Mouse (Mus musculus): Measurements from ENCODE around the gene Gas2.

The Gas2 gene

DNA sequence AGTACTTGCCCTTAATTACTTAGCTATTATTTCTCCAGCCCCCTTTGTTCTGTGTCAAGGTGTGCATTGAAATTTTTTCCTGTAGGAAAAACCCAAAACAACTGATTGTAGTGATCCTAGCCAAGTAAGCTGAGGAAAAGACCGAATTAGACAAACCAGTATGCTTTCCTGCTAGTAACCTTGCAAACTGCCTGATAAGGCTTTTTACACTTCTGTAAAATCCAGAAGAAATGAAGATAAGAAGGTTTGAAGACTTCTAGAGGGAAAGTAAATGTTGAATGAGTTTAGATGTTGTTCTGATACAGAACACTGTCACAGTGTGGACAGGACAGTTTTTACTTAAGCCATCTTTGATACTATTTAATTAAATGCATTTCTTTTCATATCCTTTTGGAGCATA, 75.5 kb downstream of the Gas2 start:
- CTCF ChIA-PET, result no interaction called here
- POLR2A ChIA-PET, result interaction anchor here in 1 of 4 experiments (1.3 kb wide), 1 partner anchor 75 kb away, joined by 3 read pairs; the partner anchor contains the start of genes Fancf and Gas2

DNA sequence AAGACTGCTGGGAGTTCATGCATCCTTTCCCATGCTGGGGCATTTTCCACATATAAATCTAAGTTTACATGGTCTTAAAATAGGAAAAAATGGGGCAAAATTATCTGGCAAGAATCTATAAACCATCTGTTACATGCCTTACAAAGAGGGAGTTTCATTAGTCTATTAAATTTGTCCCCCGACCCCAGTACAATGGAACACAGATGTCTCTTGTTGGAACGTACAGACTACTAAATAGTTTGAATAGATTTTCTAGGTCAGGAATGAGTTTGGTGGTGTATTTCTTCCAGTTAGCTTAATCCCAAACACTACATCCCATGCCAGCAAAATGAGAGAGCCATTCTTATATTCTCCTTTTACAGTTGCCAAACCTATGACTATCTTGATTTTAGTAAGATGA, 78.6 kb downstream of the Gas2 start:
- ChIA-PET CTCF (no interaction called here), POLR2A (no interaction called here)

DNA sequence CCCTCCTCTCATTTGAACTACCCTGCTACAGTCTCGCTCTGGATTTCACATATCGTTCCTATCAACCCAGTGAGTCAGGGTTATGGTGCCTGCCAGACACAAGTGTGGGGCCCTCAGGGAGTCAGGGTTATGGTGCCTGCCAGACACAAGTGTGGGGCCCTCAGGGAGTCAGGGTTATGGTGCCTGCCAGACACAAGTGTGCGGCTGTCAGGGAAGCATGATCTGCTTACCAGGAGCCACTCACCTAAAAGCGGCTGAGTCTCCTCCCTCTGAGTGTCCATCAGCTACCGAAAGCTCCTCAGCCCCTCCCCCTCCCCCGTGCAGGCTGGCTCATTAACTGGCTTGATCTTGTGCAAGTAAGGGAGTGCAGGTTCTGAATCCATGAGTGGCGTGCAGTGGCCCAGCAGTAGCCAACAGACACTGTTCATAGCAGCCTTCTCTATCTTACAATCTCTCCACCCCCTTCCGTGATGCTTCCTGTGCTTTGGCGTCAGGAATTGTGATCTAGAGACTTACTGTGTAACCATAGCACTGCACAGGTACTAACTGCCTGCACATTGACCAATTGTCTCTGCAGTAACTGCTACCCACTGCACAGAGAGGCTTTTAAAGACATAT, 93.7 kb downstream of the Gas2 start:
- POLR2A ChIA-PET, result interaction anchor here in 2 of 4 experiments (1.0 kb wide), 2 partner anchors 17 to 93 kb away, joined by 3 to 4 read pairs; partner anchors contain the start of gene Fancf (in 1 of the 2)

DNA sequence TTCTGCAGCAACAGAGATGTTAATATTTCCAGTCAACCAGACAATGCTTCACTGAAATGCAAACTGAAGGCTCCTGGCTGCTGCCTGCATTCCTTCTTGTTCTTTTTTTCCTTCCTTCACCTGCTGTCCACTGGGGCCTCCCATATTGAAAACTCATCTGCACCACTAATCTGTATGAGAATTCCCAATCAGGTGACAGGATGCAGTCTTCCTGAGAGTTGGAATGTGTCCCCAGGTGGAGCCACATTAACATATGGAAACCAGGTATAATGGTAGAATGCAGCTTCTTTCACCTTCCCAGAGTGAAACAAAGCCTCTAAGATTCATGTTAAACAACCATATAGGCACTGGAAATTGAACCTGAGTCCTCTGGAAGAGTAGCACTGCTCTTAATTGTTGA, 96.0 kb downstream of the Gas2 start:
- ChIA-PET CTCF (interaction anchor here in 2 of 4 experiments (1.9 to 3.1 kb wide), 2 partner anchors 15 kb away, joined by 6 to 10 read pairs; no protein-coding TSS in a partner anchor), POLR2A (interaction anchor here in 2 of 4 experiments (1.1 to 1.9 kb wide), 4 partner anchors 48 to 97 kb away, joined by 3 to 6 read pairs (median 4); partner anchors contain the start of genes Fancf (in 2 of the 2), Gas2 (in 2 of the 2) and Svip (in 1 of the 2))

More for the DNA sequence above, 93.7 kb downstream of the Gas2 start:
- CTCF ChIA-PET, result interaction anchor here in 2 of 4 experiments (0.6 to 1.0 kb wide), 2 partner anchors 17 kb away, joined by 3 read pairs; no protein-coding TSS in a partner anchor

DNA sequence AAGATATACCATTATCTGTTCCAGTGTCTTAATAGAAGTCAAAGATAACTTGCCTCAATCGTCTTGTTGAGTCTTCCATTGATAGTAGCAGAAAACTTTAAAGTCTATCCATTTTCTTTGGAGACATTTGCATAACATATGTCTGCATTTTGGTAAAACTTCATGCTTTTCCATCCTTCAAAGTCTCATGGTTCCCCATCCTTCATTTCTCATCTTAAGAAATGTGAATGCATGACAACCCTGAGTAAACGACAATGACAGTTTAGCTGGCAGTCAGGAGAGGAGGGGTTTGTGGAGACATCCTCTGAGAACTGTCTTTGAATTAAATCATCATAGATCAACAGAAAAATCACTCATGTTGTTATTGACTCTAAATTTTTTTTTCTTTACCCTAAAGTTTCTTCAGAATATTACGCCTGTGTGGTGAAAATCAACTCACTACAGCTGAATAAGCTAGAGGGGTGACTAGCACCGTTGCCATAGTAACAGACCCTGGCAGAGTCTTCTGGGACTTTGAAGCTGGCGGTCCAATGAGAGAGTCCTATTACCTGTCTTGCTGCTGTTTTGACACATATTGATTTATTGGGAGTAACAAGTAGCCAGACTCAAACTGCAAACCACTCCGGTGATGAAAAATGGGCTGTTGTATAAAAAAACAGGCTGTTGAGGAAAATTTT, 99.0 kb downstream of the Gas2 start:
- CTCF ChIA-PET, result interaction anchor here in 1 of 4 experiments (0.7 kb wide), 1 partner anchor 12 kb away, joined by 3 read pairs; no protein-coding TSS in a partner anchor
- POLR2A ChIA-PET, result interaction anchor here in 2 of 4 experiments (0.7 to 1.9 kb wide), 2 partner anchors 92 to 99 kb away, joined by 3 to 7 read pairs; partner anchors contain the start of genes Fancf (in 1 of the 2) and Gas2 (in 1 of the 2)

DNA sequence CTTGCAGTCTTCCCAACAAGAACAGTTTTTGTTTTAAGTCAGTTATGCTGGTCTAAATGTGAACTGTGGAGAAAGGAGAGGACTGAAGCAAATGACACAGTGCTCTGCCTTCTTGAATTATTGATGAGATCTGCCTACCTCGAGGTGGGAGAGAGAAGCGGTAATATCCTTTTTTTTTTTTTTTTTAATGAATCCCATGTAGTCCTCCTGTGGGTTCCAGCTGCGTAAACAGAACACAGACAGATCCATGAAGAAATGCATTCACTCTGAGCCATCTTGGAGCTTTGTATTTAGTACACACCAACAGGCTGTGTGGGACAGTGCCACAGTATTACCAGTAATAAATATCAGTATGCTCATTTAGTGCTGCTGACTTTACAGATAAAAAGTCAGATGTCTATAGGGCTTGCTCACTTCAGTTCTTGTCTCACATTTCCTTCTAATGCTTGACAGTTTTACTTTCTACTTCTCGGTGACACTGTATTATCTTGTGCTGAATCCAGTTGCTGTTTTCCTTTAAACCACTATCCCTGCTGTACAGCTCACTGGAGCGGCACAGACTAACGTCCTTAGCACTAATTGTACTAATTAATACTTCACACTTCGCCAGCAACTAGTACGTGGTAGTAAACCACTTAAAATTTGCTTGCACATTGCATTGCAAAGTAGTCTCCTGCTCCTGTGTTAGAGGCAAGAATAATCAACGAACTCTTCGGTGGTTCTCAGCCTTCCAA, 100.6 kb downstream of the Gas2 start:
- CTCF ChIA-PET, result interaction anchor here in 2 of 4 experiments (0.9 to 1.6 kb wide), 3 partner anchors 10 to 17 kb away, joined by 3 to 12 read pairs (median 9); no protein-coding TSS in a partner anchor
- POLR2A ChIA-PET, result interaction anchor here in 2 of 4 experiments (0.9 to 1.5 kb wide), 3 partner anchors 10 to 43 kb away, joined by 3 to 4 read pairs (median 3); partner anchors contain the start of gene Svip (in 1 of the 2)

DNA sequence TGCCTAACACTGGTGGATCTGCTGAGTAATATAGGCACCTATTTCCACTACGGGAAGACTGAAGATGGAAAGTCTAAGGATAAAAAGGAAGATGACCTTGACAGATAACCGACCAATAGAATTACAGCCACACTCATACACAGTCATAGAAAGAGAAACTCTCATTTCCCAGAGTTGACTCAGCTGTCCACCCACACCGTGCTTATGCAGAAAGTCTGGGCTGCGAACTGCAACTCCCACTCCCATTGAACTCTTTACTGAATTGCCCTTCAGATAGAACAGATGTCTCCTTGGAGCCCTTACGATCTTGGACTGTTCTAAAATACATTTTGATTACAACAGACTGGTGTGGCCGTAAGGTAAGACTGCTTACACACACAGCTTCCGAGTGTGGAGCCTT, 102.9 kb downstream of the Gas2 start:
- POLR2A ChIA-PET, result no interaction called here
- CTCF ChIA-PET, result interaction anchor here in 1 of 4 experiments (0.8 kb wide), 1 partner anchor 8 kb away, joined by 3 read pairs; no protein-coding TSS in a partner anchor

DNA sequence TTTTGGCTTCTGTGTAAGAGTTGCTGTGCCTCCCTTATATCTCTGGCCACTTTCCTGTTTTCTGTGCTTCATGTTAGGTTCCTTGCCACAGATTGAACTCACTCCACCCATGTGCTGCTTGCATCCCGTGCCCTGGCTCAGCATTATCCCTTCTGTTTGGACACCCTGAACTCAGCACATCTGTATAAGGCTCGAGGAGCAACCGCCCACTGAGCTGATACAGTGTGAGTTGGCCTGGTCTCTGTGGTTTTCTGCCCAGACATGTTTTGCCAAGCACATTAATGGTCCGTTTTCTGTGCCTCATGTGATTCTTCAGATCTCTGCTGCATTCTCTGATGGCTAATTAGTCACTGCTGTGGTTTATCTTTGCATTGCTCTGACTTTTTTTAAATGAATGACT, 105.8 kb downstream of the Gas2 start:
- ChIA-PET POLR2A (interaction anchor here in 1 of 4 experiments (0.9 kb wide), 1 partner anchor 16 kb away, joined by 4 read pairs; no protein-coding TSS in a partner anchor), CTCF (no interaction called here)

DNA sequence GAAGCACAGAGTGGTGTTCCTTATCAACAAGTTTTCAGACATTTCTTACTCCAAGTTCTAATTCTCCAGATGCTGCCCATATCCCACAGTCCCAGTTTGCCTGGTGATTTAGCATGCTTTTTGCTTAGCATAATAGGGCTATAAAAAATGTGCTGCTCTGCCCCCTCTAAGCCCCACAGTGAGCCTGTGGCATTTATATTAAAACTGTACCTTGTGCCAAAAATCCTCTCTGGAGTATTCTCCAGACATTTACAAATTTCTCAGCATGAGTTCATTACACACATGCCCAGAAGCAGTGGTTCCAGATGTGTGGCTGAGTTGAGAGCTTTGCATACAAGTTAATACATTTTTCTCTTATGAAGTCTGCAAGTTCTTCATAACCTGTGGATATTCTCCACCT, 107.6 kb downstream of the Gas2 start:
- POLR2A ChIA-PET, result no interaction called here
- CTCF ChIA-PET, result no interaction called here

DNA sequence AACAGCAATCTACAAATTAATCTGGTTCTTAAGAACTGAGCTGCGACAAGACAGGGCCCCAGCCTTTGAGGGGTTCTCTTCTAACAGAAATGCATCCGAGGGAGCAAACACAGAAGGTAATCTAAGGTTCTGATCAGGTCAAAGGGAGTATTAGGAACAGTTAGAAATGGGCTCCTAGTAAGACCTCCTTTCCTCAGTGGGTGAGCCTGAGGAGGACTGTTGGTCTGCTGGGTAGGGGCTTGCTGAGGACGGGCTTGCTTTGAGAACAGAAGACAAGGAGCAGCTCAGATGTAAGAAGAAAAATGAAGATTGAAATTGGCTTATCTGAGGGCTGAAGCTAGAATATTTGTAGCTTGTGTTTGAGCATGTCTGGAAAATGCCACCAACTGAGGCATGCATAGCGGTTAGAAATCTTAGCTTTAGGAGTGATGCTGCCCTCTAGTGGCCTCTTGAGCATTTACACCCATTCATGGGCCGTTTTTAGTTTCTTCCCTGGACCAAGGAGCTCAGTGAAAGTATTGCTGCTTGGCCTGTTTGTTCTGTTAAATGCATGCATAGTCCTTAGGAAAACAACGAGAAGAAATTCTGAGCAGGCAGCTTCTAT, 110.5 kb downstream of the Gas2 start:
- CTCF ChIA-PET, result interaction anchor here (0.5 to 1.8 kb wide), 59 partner anchors 8 to 1821 kb away, joined by 3 to 20 read pairs (median 4); partner anchors contain the start of genes Slc17a6 (in 4 of the 4), Svip (in 3 of the 4), Fancf (in 2 of the 4) and Gas2 (in 2 of the 4)
- POLR2A ChIA-PET, result interaction anchor here in 2 of 4 experiments (0.8 to 1.7 kb wide), 10 partner anchors 10 to 354 kb away, joined by 3 to 16 read pairs (median 4); partner anchors contain the start of genes Fancf (in 2 of the 2), Gas2 (in 2 of the 2) and Slc17a6 (in 1 of the 2)

DNA sequence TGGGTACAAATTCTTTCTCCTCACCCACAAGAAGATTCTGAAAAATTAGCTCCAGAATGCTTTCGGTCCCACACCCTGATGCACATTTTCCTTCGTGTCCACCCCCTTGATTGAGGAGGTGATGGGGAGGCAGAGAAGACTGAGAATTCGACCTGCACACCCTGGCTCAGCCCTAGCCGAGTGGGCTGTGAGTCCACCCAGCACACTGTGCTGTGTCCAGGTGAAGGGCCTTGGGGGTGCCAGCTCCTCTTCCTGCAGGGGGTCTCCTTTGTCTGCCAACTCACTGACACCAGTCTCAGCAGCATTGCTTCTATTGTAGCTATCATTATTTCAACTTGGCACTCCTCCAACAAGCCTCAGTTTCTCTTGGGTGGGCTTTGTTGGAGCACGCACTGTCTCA, 111.3 kb downstream of the Gas2 start:
- POLR2A ChIA-PET, result interaction anchor here in 2 of 4 experiments (0.5 to 1.7 kb wide), 8 partner anchors 10 to 355 kb away, joined by 3 to 16 read pairs (median 4); partner anchors contain the start of genes Fancf (in 2 of the 2), Gas2 (in 2 of the 2), Slc17a6 (in 1 of the 2) and Svip (in 1 of the 2)
- CTCF ChIA-PET, result interaction anchor here (0.5 to 1.8 kb wide), 53 partner anchors 9 to 1822 kb away, joined by 3 to 20 read pairs (median 4); partner anchors contain the start of genes Slc17a6 (in 4 of the 4), Svip (in 3 of the 4), Fancf (in 2 of the 4) and Gas2 (in 2 of the 4)

DNA sequence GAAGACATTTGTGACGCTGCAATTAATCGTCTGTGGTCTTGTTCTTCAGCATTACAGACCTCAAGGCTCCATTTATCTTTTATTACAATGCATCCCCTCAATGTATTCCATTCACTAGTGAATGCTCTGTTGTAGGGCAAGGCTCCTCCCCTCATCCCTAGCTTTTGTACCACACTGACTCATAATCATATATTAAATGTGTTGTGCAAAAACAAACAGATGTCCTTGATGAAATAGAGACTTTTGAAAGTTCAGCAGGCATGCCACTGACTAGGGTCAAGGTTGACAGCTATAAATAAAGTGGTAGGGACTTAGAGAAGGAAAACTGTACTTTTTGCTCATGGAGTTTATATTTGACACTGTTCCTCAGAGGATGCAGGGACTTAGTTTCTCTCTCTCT, 111.7 kb downstream of the Gas2 start:
- POLR2A ChIA-PET, result interaction anchor here in 2 of 4 experiments (0.5 to 1.7 kb wide), 3 partner anchors 11 to 355 kb away, joined by 3 to 4 read pairs (median 4); partner anchors contain the start of gene Svip (in 1 of the 2)
- CTCF ChIA-PET, result interaction anchor here in 2 of 4 experiments (1.4 to 1.8 kb wide), 5 partner anchors 11 to 352 kb away, joined by 6 to 9 read pairs (median 8); partner anchors contain the start of genes Slc17a6 (in 1 of the 2) and Svip (in 1 of the 2)

DNA sequence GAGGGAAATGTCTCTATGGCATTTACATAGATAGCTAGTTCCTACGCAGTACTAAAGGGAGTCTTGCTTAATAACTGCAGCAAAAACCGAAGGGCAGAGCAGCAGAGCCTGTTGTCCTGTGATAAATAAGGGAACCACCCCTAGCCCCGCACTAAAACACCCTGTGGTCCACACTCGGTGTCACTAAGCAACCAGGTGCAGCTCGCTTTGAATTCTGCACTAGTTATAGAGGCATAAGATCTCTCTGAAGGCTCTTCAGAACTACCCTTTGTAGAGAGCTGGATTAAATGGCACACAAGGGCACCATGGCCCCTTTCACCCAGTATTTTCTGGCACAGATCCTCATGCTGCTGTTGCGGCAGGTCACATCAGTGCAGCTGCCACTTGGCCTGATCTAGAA, 113.4 kb downstream of the Gas2 start:
- ChIA-PET POLR2A (interaction anchor here in 1 of 4 experiments (0.6 to 1.4 kb wide), 2 partner anchors 107 to 113 kb away, joined by 5 read pairs; partner anchors contain the start of gene Fancf), CTCF (interaction anchor here in 1 of 4 experiments (0.6 kb wide), 2 partner anchors 55 to 63 kb away, joined by 3 to 11 read pairs; no protein-coding TSS in a partner anchor)

DNA sequence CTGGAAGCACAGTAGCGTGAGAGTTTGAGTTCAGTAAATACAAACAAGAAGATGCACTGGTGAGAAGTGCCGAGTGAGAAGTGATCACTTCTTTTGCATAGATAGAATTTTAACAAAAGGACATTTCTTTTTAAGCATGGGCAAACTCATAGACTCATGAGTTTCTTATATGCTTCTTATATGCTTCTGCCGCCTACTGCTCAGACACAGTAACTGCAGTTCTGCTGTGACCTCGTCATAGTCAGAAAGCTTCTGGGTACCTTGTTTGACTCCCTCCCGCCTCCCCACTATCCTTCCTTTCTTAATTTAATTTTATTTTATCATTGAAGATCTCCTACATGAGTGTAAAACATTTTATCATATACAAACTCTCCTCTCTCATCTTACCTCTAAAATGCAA, 117.5 kb downstream of the Gas2 start:
- POLR2A ChIA-PET, result no interaction called here
- CTCF ChIA-PET, result interaction anchor here in 2 of 4 experiments (0.6 to 1.3 kb wide), 3 partner anchors 17 to 361 kb away, joined by 3 to 5 read pairs (median 4); no protein-coding TSS in a partner anchor

DNA sequence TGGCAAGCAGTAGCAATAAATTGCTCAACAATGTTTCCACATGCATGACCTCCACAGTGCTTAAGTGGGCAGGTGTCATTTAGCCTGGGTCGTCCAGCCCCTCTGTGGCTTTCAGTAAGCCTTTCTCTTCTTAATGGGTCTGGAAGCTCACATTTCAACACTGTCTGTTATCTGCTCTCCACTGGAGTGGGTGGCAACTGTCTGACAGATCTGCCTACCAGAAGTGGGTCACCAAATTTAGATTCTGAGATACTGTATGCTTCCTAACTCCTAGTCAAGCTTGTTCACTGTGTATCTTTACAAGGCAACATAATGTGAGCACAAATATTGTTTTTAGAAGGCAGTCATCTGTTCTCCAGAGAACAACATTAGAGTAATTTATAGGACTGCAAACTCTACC, 120.5 kb downstream of the Gas2 start:
- ChIA-PET CTCF (interaction anchor here in 3 of 4 experiments (1.4 to 2.4 kb wide), 3 partner anchors 10 kb away, joined by 4 to 9 read pairs (median 7); no protein-coding TSS in a partner anchor), POLR2A (no interaction called here)

DNA sequence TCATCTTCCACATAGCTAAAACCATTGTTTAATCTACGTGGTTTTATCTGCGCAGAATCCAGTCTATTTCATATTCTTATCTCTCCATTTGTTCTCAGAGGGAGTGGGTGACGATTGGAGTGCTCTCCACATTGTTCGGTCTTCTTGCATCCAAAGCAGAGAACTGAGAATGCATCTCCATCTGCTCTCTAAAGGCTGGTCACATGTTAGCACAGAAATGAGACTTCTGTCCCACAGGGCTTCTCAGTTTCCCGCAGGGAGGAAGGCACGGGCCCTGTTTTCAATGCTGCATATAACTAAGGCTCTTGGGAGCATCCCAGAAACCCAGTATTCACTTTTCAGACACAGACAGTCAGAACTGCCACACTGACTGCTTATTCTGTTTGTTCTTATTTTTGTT, 123.9 kb downstream of the Gas2 start:
- ChIA-PET CTCF (no interaction called here), POLR2A (no interaction called here)

DNA sequence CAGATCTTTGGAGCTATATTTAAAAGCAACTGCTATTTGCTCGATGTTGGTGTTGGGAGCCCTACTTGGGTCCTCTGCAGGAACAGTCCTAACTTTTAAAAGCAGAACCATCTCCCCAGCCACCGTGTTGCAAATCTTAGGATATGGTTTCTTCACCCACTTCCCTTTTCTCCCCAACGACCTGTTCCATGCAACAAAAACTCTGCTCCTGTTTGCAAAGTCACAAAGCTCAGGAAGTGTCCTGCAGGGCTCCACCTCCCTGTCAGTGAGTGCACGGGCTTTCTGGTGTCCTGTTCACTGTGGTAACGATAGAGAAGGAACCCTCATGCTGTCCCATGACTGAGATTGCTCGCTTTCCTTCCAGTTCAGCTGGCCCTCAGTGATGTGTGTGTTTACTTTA, 125.1 kb downstream of the Gas2 start:
- ChIA-PET CTCF (interaction anchor here in 1 of 4 experiments (1.1 kb wide), 1 partner anchor 14 kb away, joined by 3 read pairs; no protein-coding TSS in a partner anchor), POLR2A (no interaction called here)

Measured in embryonic stem cell, embryonic (primary cell).